Mouse (Mus musculus): ENCODE measurements around the gene Slc25a21. TPM values are rescaled to one million over a fixed set of nuclear protein-coding genes. Genes with fewer than 3 reads are reported as not detected.

The Slc25a21 gene
- polyA plus RNA-seq, 1 experiment from 2014 or later = 5.1 TPM

- no peak overlapping the region for H3K27ac ChIP-seq
- WGBS = 9% methylated on average over 11 of the region's 11 CpGs
- DNase-seq (ENCODE audit: low spot score) = peak; percentile 38
- no peaks in the 10 kb centered on the region for H3K36me3 ChIP-seq (ENCODE audit: insufficient read depth, low read length)
- H3K9ac ChIP-seq (ENCODE audit: low read depth, low read length) = no peak overlapping the region
- no peaks in the 10 kb centered on the region for H3K9me3 ChIP-seq (replicated peaks; ENCODE audit: low read length)
- H3K4me3 ChIP-seq (replicated peaks; ENCODE audit: low read depth, low read length) = no peak overlapping the region
- no peaks in the 10 kb centered on the region for H3K4me1 ChIP-seq (replicated peaks; ENCODE audit: insufficient read depth, low read length)
- no peak overlapping the region for H3K4me2 ChIP-seq (ENCODE audit: low read length)
- no peaks in the 10 kb centered on the region for H3K27me3 ChIP-seq (ENCODE audit: insufficient read depth, low read length)
- TF ChIP-seq CTCF (IDR thresholded peaks at IDR 0.05; ENCODE audit: low read depth) = no peak
- no peak for ATAC-seq (replicated peaks; ENCODE audit: low FRiP score, low read depth)
Observed at GRCm38 (mm10) chr12:57009010-57009409, 188.3 kb downstream of the Slc25a21 start.

- Histone ChIP-seq H3K27ac (no peak overlapping the region), H3K36me3 (ENCODE audit: insufficient read depth, low read length) (no peaks in the 10 kb centered on the region), H3K9ac (ENCODE audit: low read depth, low read length) (no peak overlapping the region), H3K27me3 (ENCODE audit: insufficient read depth, low read length) (peaks cover 5% of the 10 kb centered on the region; the same call in 1 of the 2 replicates), H3K4me1 (replicated peaks; ENCODE audit: insufficient read depth, low read length) (no peaks in the 10 kb centered on the region), H3K4me3 (replicated peaks; ENCODE audit: low read depth, low read length) (no peak overlapping the region), H3K4me2 (ENCODE audit: low read length) (no peak overlapping the region), H3K9me3 (replicated peaks; ENCODE audit: low read length) (no peaks in the 10 kb centered on the region)
- ATAC-seq (replicated peaks; ENCODE audit: low FRiP score, low read depth) (no peak), DNase-seq (ENCODE audit: low spot score) (peak; percentile 79)
- 4% methylated on average over 5 of the region's 5 CpGs for WGBS
- peak; percentile 86 for TF ChIP-seq CTCF (IDR thresholded peaks at IDR 0.05; ENCODE audit: low read depth)
Observed at GRCm38 (mm10) chr12:56986049-56986448, 211.2 kb downstream of the Slc25a21 start.

- Histone ChIP-seq H3K27me3 (ENCODE audit: insufficient read depth, low read length) (peaks cover 5% of the 10 kb centered on the region; the same call in 1 of the 2 replicates), H3K4me2 (ENCODE audit: low read length) (no peak overlapping the region), H3K27ac (no peak overlapping the region), H3K4me3 (replicated peaks; ENCODE audit: low read depth, low read length) (no peak overlapping the region), H3K9me3 (replicated peaks; ENCODE audit: low read length) (no peaks in the 10 kb centered on the region), H3K9ac (ENCODE audit: low read depth, low read length) (no peak overlapping the region), H3K36me3 (ENCODE audit: insufficient read depth, low read length) (no peaks in the 10 kb centered on the region), H3K4me1 (replicated peaks; ENCODE audit: insufficient read depth, low read length) (no peaks in the 10 kb centered on the region)
- DNase-seq (ENCODE audit: low spot score) = no peak
- no peak for ATAC-seq (replicated peaks; ENCODE audit: low FRiP score, low read depth)
- no peak for TF ChIP-seq CTCF (IDR thresholded peaks at IDR 0.05; ENCODE audit: low read depth)
- 79% methylated on average over 15 of the region's 18 CpGs for WGBS
Observed at GRCm38 (mm10) chr12:56982066-56982626, 215.1 kb downstream of the Slc25a21 start.

GRCm38 (mm10) chr12:56975256-56975655, 222.0 kb downstream of the Slc25a21 start:
- Histone ChIP-seq H3K4me2 (ENCODE audit: low read length) (no peak overlapping the region), H3K4me3 (replicated peaks; ENCODE audit: low read depth, low read length) (no peak overlapping the region), H3K36me3 (ENCODE audit: insufficient read depth, low read length) (no peaks in the 10 kb centered on the region), H3K9me3 (replicated peaks; ENCODE audit: low read length) (no peaks in the 10 kb centered on the region), H3K4me1 (replicated peaks; ENCODE audit: insufficient read depth, low read length) (no peaks in the 10 kb centered on the region), H3K9ac (ENCODE audit: low read depth, low read length) (no peak overlapping the region), H3K27ac (no peak overlapping the region), H3K27me3 (ENCODE audit: insufficient read depth, low read length) (no peaks in the 10 kb centered on the region)
- ATAC-seq (replicated peaks; ENCODE audit: low FRiP score, low read depth) = no peak
- TF ChIP-seq CTCF (IDR thresholded peaks at IDR 0.05; ENCODE audit: low read depth) = no peak
- DNase-seq (ENCODE audit: low spot score) = no peak
- WGBS = 88% methylated on average over 6 of the region's 6 CpGs

- 28% methylated on average over 4 of the region's 4 CpGs for WGBS
- Histone ChIP-seq H3K9ac (ENCODE audit: low read depth, low read length) (no peak overlapping the region), H3K36me3 (ENCODE audit: insufficient read depth, low read length) (no peaks in the 10 kb centered on the region), H3K4me1 (replicated peaks; ENCODE audit: insufficient read depth, low read length) (no peaks in the 10 kb centered on the region), H3K4me3 (replicated peaks; ENCODE audit: low read depth, low read length) (no peak overlapping the region), H3K27me3 (ENCODE audit: insufficient read depth, low read length) (peaks cover 4% of the 10 kb centered on the region; the same call in 1 of the 2 replicates), H3K9me3 (replicated peaks; ENCODE audit: low read length) (no peaks in the 10 kb centered on the region), H3K4me2 (ENCODE audit: low read length) (no peak overlapping the region), H3K27ac (no peak overlapping the region)
- no peak for TF ChIP-seq CTCF (IDR thresholded peaks at IDR 0.05; ENCODE audit: low read depth)
- no peak for ATAC-seq (replicated peaks; ENCODE audit: low FRiP score, low read depth)
- DNase-seq (ENCODE audit: low spot score) = no peak
Observed at GRCm38 (mm10) chr12:56963236-56963635, 234.0 kb downstream of the Slc25a21 start.

- 0 out of 2 replicates have a peak overlapping the region, but pooled peaks have one; percentile 2 for H3K4me3 ChIP-seq (replicated peaks; ENCODE audit: low read depth, low read length)
- no peak for ATAC-seq (replicated peaks; ENCODE audit: low FRiP score, low read depth)
- WGBS = 12% methylated on average over 9 of the region's 9 CpGs
Observed at GRCm38 (mm10) chr12:56959230-56960051, 237.8 kb downstream of the Slc25a21 start.

More at GRCm38 (mm10) chr12:56959230-56960051, 237.8 kb downstream of the Slc25a21 start:
- no peaks in the 10 kb centered on the region for H3K36me3 ChIP-seq (ENCODE audit: insufficient read depth, low read length)
- peak overlapping the region; percentile 32 for H3K4me2 ChIP-seq (ENCODE audit: low read length)
- H3K9me3 ChIP-seq (replicated peaks; ENCODE audit: low read length) = no peaks in the 10 kb centered on the region
- H3K4me1 ChIP-seq (replicated peaks; ENCODE audit: insufficient read depth, low read length) = no peaks in the 10 kb centered on the region
- DNase-seq (ENCODE audit: low spot score) = peak; percentile 57
- no peak for TF ChIP-seq CTCF (IDR thresholded peaks at IDR 0.05; ENCODE audit: low read depth)
- peaks cover 14% of the 10 kb centered on the region for H3K27me3 ChIP-seq (ENCODE audit: insufficient read depth, low read length)
- H3K9ac ChIP-seq (ENCODE audit: low read depth, low read length) = no peak overlapping the region
- no peak overlapping the region for H3K27ac ChIP-seq

Data from kidney, postnatal 0 days (tissue).